Mouse (Mus musculus) granulocyte monocyte progenitor cell, adult 5-6 weeks (primary cell): ENCODE measurements around the gene Il17rc. TPM values are rescaled to one million over a fixed set of nuclear protein-coding genes. Genes with fewer than 3 reads are reported as not detected.

Experiments used
- ATAC-seq: replicated peaks from 2 replicates; pipeline ENCODE4 v1.8.0; 2016; ENCODE audit warnings: mild to moderate bottlenecking, moderate TSS enrichment, inconsistent platforms; ENCODE audit not compliant: poor library complexity, severe bottlenecking
- total RNA-seq, 2 experiments: library from RNA; stranded (forward) in 1 of 2; stranded (reverse) in 1 of 2; fragments of 200-712, 200-1000 nt in 1 of 2; fragments of >200 nt in 1 of 2; fragmentation: Nextera tagmentation in 1 of 2; gene quantifications; 2 replicates each; pipeline ENCODE4 v1.2.3; 2014 to 2017

The Il17rc gene
- total RNA-seq, 2 experiments from 2014 or later = not detected

- ATAC-seq = no peak
Measured at GRCm38 (mm10) chr6:113492101-113492864, 21.1 kb downstream of the Il17rc start.

- peak; percentile 81 for ATAC-seq
Measured at GRCm38 (mm10) chr6:113494258-113494788, 23.1 kb downstream of the Il17rc start.

- no peak for ATAC-seq
Measured at GRCm38 (mm10) chr6:113495071-113495675, 23.9 kb downstream of the Il17rc start.

- ATAC-seq = no peak
Measured at GRCm38 (mm10) chr6:113499346-113499745, 28.1 kb downstream of the Il17rc start.

GRCm38 (mm10) chr6:113501388-113502084, 30.3 kb downstream of the Il17rc start, which contains the start of gene Prrt3:
TSS of gene Prrt3 (minus strand) at chr6:113501931.
- peak; percentile 40 for ATAC-seq

GRCm38 (mm10) chr6:113502801-113503200, 31.6 kb downstream of the Il17rc start:
- no peak for ATAC-seq

GRCm38 (mm10) chr6:113505689-113506088, 34.5 kb downstream of the Il17rc start:
- no peak for ATAC-seq

- ATAC-seq = no peak
Measured at GRCm38 (mm10) chr6:113507130-113507529, 35.9 kb downstream of the Il17rc start.

GRCm38 (mm10) chr6:113508272-113508946, 37.2 kb downstream of the Il17rc start:
- ATAC-seq = no peak

- no peak for ATAC-seq
Measured at GRCm38 (mm10) chr6:113508947-113509280, 37.7 kb downstream of the Il17rc start.

GRCm38 (mm10) chr6:113513944-113514343, 42.7 kb downstream of the Il17rc start:
- ATAC-seq = no peak

- no peak for ATAC-seq
Measured at GRCm38 (mm10) chr6:113514600-113514999, 43.4 kb downstream of the Il17rc start.

GRCm38 (mm10) chr6:113517434-113518080, 46.3 kb downstream of the Il17rc start:
- ATAC-seq = peak; percentile 85

GRCm38 (mm10) chr6:113522310-113522709, 51.1 kb downstream of the Il17rc start:
- ATAC-seq = no peak

GRCm38 (mm10) chr6:113523420-113523819, 52.2 kb downstream of the Il17rc start:
- no peak for ATAC-seq

GRCm38 (mm10) chr6:113530932-113531839, 60.0 kb downstream of the Il17rc start, which contains the start of the genes Emc3 and Fancd2:
TSS of gene Emc3 (minus strand) at chr6:113531652.
TSS of gene Fancd2 (plus strand) at chr6:113531682.
- peak; percentile 96 for ATAC-seq

- no peak for ATAC-seq
Measured at GRCm38 (mm10) chr6:113531840-113532404, 60.7 kb downstream of the Il17rc start.
